Comparison of ENCODE assay signal across 19 mouse cellular contexts in the genomic region with DNA sequence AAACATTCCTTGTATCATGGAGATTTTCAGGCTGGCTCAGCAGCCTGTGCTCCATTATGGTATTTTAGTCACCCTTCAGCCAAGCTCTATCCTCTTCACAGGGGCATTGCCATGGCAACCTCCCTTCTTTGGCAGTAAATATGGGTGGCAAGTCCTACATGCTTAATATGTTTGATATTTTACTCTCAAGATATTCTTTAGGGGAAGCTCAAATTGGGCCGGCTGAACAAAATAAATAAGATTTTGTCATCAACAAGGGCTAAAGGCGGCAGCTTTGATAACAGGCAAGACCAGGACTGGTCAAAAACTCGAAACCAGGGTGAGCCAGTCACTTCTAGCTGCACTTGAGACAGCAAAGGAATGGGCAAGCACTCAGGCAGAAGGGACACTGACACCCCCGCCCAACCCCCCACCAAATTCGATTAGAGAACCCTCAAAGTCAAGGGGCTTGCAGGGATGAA. TPM values are rescaled to one million over a fixed set of nuclear protein-coding genes. Genes with fewer than 3 reads are reported as not detected.
A peak's percentile ranks its signal among the peaks of the same experiment; 100 is the strongest.
DNase-seq lines count a peak whose midpoint lies in the region; ATAC-seq and TF ChIP-seq lines count a peak whose summit lies in the region.
"Had no signal": no experiment of that assay in that cellular context is flagged by ENCODE, and none has a peak within 500 bp of the region (broad histone marks: within the 10 kb centered on the region; RNA-seq: fewer than 3 reads in every experiment).

No protein-coding gene starts in this region.

- no peak overlapping the region for H3K9ac ChIP-seq in midbrain, embryonic 14.5 days (replicated peaks; ENCODE audit: low read length)
- H3K9ac ChIP-seq in lung, embryonic 14.5 days, result no peak overlapping the region
- H3K9ac ChIP-seq: embryonic facial prominence, embryonic 13.5 days; forebrain, embryonic 13.5 days; liver, embryonic 14.5 days; midbrain, embryonic 12.5 days; neural tube, embryonic 12.5 days had no signal

- H3K27ac ChIP-seq in midbrain, embryonic 14.5 days (replicated peaks; ENCODE audit: low read depth, low read length), result no peak overlapping the region
- no peak overlapping the region for H3K27ac ChIP-seq in midbrain, embryonic 10.5 days (replicated peaks)
- H3K27ac ChIP-seq in lung, embryonic 14.5 days (ENCODE audit: low read depth), result peak overlapping the region; percentile 75
- H3K27ac ChIP-seq: embryonic facial prominence, embryonic 13.5 days; forebrain, embryonic 13.5 days; liver, embryonic 14.5 days; midbrain, embryonic 12.5 days; neural tube, embryonic 12.5 days had no signal

- WGBS in midbrain, embryonic 14.5 days, result 61% methylated on average over 5 of the region's 5 CpGs
- WGBS in midbrain, embryonic 10.5 days, result 80% methylated on average over 5 of the region's 5 CpGs
- WGBS in lung, embryonic 14.5 days, result 37% methylated on average over 5 of the region's 5 CpGs

- H3K4me2 ChIP-seq in midbrain, embryonic 14.5 days (ENCODE audit: low read length), result no peak overlapping the region
- no peak overlapping the region for H3K4me2 ChIP-seq in lung, embryonic 14.5 days
- H3K4me2 ChIP-seq: embryonic facial prominence, embryonic 13.5 days; forebrain, embryonic 13.5 days; heart, embryonic 11.5 days; midbrain, embryonic 12.5 days; neural tube, embryonic 12.5 days had no signal

- no peak for TF ChIP-seq CTCF in lung, embryonic 14.5 days (IDR thresholded peaks at IDR 0.05; ENCODE audit: low read depth)

- H3K27me3 ChIP-seq in midbrain, embryonic 14.5 days (ENCODE audit: control insufficient read depth, insufficient read depth, low read length), result no peaks in the 10 kb centered on the region
- no peaks in the 10 kb centered on the region for H3K27me3 ChIP-seq in midbrain, embryonic 10.5 days (ENCODE audit: low read depth, poor library complexity, severe bottlenecking)
- H3K27me3 ChIP-seq in lung, embryonic 14.5 days (ENCODE audit: insufficient read depth, low read length), result no peaks in the 10 kb centered on the region
- H3K27me3 ChIP-seq: embryonic facial prominence, embryonic 13.5 days; forebrain, embryonic 13.5 days; midbrain, embryonic 12.5 days; neural tube, embryonic 12.5 days had no signal

- ATAC-seq in midbrain, embryonic 14.5 days (ENCODE audit: low FRiP score, low TSS enrichment), result no peak
- peak; percentile 87 for ATAC-seq in lung, embryonic 14.5 days (ENCODE audit: insufficient read depth)
- ATAC-seq: forebrain, embryonic 13.5 days had no signal

- peak; percentile 46 for DNase-seq in heart, adult 11 months
- DNase-seq in heart, adult 8-10 months (ENCODE audit: low spot score), result no peak
- peak; percentile 42 for DNase-seq in midbrain, embryonic 14.5 days
- DNase-seq in midbrain, embryonic 10.5 days (ENCODE audit: low spot score), result no peak
- peak; percentile 67 for DNase-seq in lung, embryonic 14.5 days
- peak; percentile 8 for DNase-seq in retina, embryonic 14.5 days (ENCODE audit: low spot score)
- DNase-seq in urinary bladder, adult 18-20 months (ENCODE audit: low spot score in 2 of 2), result no peak
- DNase-seq: adrenal gland, postnatal 14 days; gastrocnemius, postnatal 10 days had no signal

- H3K4me3 ChIP-seq in midbrain, embryonic 14.5 days (replicated peaks; ENCODE audit: low read depth, low read length), result no peak overlapping the region
- H3K4me3 ChIP-seq in midbrain, embryonic 10.5 days, result no peak overlapping the region
- H3K4me3 ChIP-seq in lung, embryonic 14.5 days (ENCODE audit: low read depth, low read length), result no peak overlapping the region
- H3K4me3 ChIP-seq: embryonic facial prominence, embryonic 13.5 days; forebrain, embryonic 13.5 days; midbrain, embryonic 12.5 days; neural tube, embryonic 12.5 days had no signal

- H3K9me3 ChIP-seq in midbrain, embryonic 14.5 days (ENCODE audit: control insufficient read depth, low read length), result no peaks in the 10 kb centered on the region
- H3K9me3 ChIP-seq in midbrain, embryonic 10.5 days (replicated peaks), result no peaks in the 10 kb centered on the region
- H3K9me3 ChIP-seq in lung, embryonic 14.5 days (ENCODE audit: low read depth, low read length), result no peaks in the 10 kb centered on the region
- H3K9me3 ChIP-seq: embryonic facial prominence, embryonic 13.5 days; forebrain, embryonic 13.5 days; midbrain, embryonic 12.5 days; neural tube, embryonic 12.5 days had no signal

- H3K36me3 ChIP-seq in midbrain, embryonic 14.5 days (ENCODE audit: control insufficient read depth, insufficient read depth, low read length), result no peaks in the 10 kb centered on the region
- H3K36me3 ChIP-seq in midbrain, embryonic 10.5 days, result no peaks in the 10 kb centered on the region
- no peaks in the 10 kb centered on the region for H3K36me3 ChIP-seq in lung, embryonic 14.5 days (ENCODE audit: insufficient read depth)
- H3K36me3 ChIP-seq: embryonic facial prominence, embryonic 13.5 days; midbrain, embryonic 12.5 days; neural tube, embryonic 12.5 days had no signal

- no peaks in the 10 kb centered on the region for H3K4me1 ChIP-seq in midbrain, embryonic 14.5 days (ENCODE audit: control insufficient read depth, insufficient read depth, low read length)
- peaks cover 11% of the 10 kb centered on the region for H3K4me1 ChIP-seq in midbrain, embryonic 10.5 days
- H3K4me1 ChIP-seq in lung, embryonic 14.5 days (ENCODE audit: insufficient read depth), result peaks cover 4% of the 10 kb centered on the region; the same call in 1 of the 2 replicates
- H3K4me1 ChIP-seq: embryonic facial prominence, embryonic 13.5 days; midbrain, embryonic 12.5 days; neural tube, embryonic 12.5 days had no signal

RNA-seq across cellular contexts. Expression of gene Cldn18, which starts 32.0 kb away (rescaled TPM):
- total RNA-seq in heart, adult 8-10 months (2022), result not detected
- polyA plus RNA-seq in midbrain, embryonic 14.5 days (2014; fragmentation: Nextera tagmentation; extraction: Ambion mirVana), result not detected in 2 replicates
- not detected in 2 replicates for polyA plus RNA-seq in midbrain, embryonic 10.5 days (2016; fragmentation: Nextera tagmentation; extraction: Ambion mirVana)
- polyA plus RNA-seq in lung, embryonic 14.5 days (2014; fragmentation: Nextera tagmentation; extraction: Ambion mirVana), result 178 and 206 TPM in 2 replicates
- total RNA-seq: adrenal gland, postnatal 14 days; gastrocnemius, postnatal 10 days; hematopoietic stem cell, adult 5-6 weeks; layer of hippocampus, adult 18-20 months had no signal
- polyA plus RNA-seq: forebrain, embryonic 13.5 days; limb, embryonic 11.5 days; midbrain, embryonic 12.5 days; neural tube, embryonic 12.5 days; urinary bladder, adult 2 months had no signal

RNA-seq across cellular contexts. Expression of gene Dzip1l, which starts 55.8 kb away (rescaled TPM):
- total RNA-seq in heart, adult 8-10 months (2022), result 1 to 10 TPM; 3.1 to 5.1 (median 4.0) TPM
- 4.8 and 7.9 TPM in 2 replicates for polyA plus RNA-seq in midbrain, embryonic 14.5 days (2014; fragmentation: Nextera tagmentation; extraction: Ambion mirVana)
- 26.3 and 27.9 TPM in 2 replicates for polyA plus RNA-seq in midbrain, embryonic 10.5 days (2016; fragmentation: Nextera tagmentation; extraction: Ambion mirVana)
- polyA plus RNA-seq in lung, embryonic 14.5 days (2014; fragmentation: Nextera tagmentation; extraction: Ambion mirVana), result 26.1 and 33.1 TPM in 2 replicates
- total RNA-seq: hematopoietic stem cell, adult 5-6 weeks had no signal

Comparison
In these comparisons a context has a peak if more than half of its experiments do, and no peak if none do; other contexts are left out.
1. DNase-seq: peak in heart, adult 11 months (single experiment), midbrain, embryonic 14.5 days (single experiment), lung, embryonic 14.5 days (single experiment) and retina, embryonic 14.5 days (single experiment); none in heart, adult 8-10 months (single experiment), midbrain, embryonic 10.5 days (single experiment) and urinary bladder, adult 18-20 months (0 of 2).
2. RNA of gene Cldn18, which starts 32.0 kb away (polyA plus RNA-seq): 178 to 206 TPM in lung, embryonic 14.5 days; not detected in midbrain, embryonic 10.5 days and not detected in midbrain, embryonic 14.5 days; every median in the first group is over 100 times any median in the second.